Mouse (Mus musculus): ENCODE measurements at regions not wholly inside any gene's neighbourhood (a gene's known extent, or its start where the extent isn't known, plus 50 kb on each side); places are given as distances from the start of the nearest gene placed in this dataset. TPM values are rescaled to one million over a fixed set of nuclear protein-coding genes. Genes with fewer than 3 reads are reported as not detected.

GRCm38 (mm10) chr9:112444220-112444619 lies 208.5 kb upstream of the Arpp21 start:
- intact Hi-C loops (cut with DNase I), result no loop called here

GRCm38 (mm10) chr9:112436094-112436493 lies 200.4 kb upstream of the Arpp21 start:
- intact Hi-C loops (cut with DNase I), result loop anchor here (10.0 kb wide), 1 partner anchor 201 kb away; the partner anchor contains the start of gene Arpp21

More at GRCm38 (mm10) chr9:112444220-112444619, 208.5 kb upstream of the Arpp21 start:
- DNase-seq (ENCODE audit: low spot score in 2 of 2), result no peak

GRCm38 (mm10) chr9:112431920-112432437 lies 196.2 kb upstream of the Arpp21 start:
- no peak for DNase-seq (ENCODE audit: low spot score in 2 of 2)
- intact Hi-C loops (cut with DNase I), result loop anchor here (10.0 kb wide), 1 partner anchor 197 kb away; the partner anchor contains the start of gene Arpp21

More at GRCm38 (mm10) chr9:112436094-112436493, 200.4 kb upstream of the Arpp21 start:
- peak; percentile 45 to 57 for DNase-seq (ENCODE audit: low spot score in 2 of 2)

DNA sequence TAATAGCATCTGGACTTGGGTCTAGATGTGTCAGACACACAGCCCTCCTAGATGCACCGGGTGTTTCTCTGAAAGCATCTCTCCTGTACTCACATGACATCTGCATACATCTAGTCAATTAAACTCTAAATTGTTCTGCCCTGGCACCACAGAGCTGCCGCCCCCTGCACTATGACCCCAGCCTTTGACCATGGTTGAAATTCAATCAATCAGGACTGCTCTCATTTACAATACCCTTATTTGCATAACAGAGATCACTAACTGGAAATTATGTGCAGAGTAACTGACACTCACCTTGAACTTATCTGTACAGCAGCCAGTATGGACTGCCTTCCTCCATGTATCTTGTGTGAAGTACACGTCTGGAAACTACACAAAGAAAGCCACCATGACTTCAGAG lies 193.5 kb upstream of the Arpp21 start:
- DNase-seq (ENCODE audit: low spot score in 2 of 2), result no peak
- intact Hi-C loops (cut with DNase I), result no loop called here

- DNase-seq (ENCODE audit: low spot score in 2 of 2), result no peak
- intact Hi-C loops (cut with DNase I), result no loop called here
These were observed 170.1 kb upstream of the Arpp21 start for GRCm38 (mm10) chr9:112405772-112406315.

- intact Hi-C loops (cut with DNase I), result no loop called here
- DNase-seq (ENCODE audit: low spot score in 2 of 2), result no peak
These were observed 135.0 kb upstream of the Arpp21 start for GRCm38 (mm10) chr9:112370746-112371145.

GRCm38 (mm10) chr9:112367291-112367690 lies 131.6 kb upstream of the Arpp21 start:
- intact Hi-C loops (cut with DNase I), result no loop called here
- DNase-seq (ENCODE audit: low spot score in 2 of 2), result no peak

GRCm38 (mm10) chr9:112361355-112361754 lies 125.6 kb upstream of the Arpp21 start:
- intact Hi-C loops (cut with DNase I), result no loop called here
- no peak for DNase-seq (ENCODE audit: low spot score in 2 of 2)

DNA sequence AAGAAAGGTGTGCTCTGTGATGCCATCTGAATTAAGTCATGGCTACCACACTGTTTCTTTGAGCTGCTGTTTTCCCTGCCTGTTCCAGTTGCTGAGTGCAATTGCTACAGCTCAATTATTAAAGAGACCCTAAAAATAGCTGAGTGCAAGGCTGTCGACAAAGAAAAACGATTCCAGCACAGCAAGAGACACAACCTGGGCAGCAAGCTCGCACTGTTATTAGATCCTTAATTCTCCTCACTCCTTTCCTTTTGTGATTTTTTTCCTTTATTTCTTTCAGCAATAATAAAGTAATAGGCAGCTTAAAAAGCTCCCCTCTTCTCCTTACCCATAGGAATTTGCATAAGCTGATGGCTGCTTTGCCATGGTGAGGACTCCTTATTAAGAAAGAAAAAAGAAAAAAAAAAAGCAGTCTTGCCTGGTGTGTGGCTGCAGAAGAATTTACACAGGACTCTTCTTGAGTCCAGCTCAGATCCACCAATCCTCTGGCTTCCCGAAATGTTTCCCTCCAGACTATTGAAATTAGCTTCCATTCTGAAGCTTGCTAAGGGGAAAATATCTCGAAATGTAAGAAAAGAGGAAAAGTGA lies 123.1 kb upstream of the Arpp21 start:
- intact Hi-C loops (cut with DNase I), result no loop called here
- no peak for DNase-seq (ENCODE audit: low spot score in 2 of 2)

GRCm38 (mm10) chr9:112353196-112353595 lies 117.5 kb upstream of the Arpp21 start:
- DNase-seq (ENCODE audit: low spot score in 2 of 2), result no peak
- intact Hi-C loops (cut with DNase I), result no loop called here

- no peak for DNase-seq (ENCODE audit: low spot score in 2 of 2)
- intact Hi-C loops (cut with DNase I), result no loop called here
These were observed 113.2 kb upstream of the Arpp21 start for GRCm38 (mm10) chr9:112348942-112349341.

DNA sequence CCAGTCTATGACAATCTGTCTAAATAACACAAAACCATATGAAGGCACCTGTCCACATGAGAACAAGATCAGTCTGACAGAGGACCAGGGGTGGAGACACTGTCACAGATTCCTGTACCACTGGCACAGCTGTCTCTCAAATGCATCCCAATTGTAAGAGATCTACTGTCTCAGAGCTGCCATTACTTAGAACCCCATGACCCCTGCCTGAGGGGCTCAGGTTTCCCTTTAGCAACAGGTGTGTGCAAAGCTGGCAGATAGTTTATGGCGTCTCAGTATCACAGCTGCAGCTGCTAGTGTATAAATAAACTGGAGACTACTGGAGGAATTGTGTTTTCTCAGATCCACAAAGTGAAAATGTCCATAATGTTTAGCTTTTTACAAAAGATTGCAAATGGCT lies 109.1 kb upstream of the Arpp21 start:
- no peak for DNase-seq (ENCODE audit: low spot score in 2 of 2)
- intact Hi-C loops (cut with DNase I), result no loop called here

GRCm38 (mm10) chr9:112340363-112340762 lies 104.6 kb upstream of the Arpp21 start:
- intact Hi-C loops (cut with DNase I), result no loop called here
- no peak for DNase-seq (ENCODE audit: low spot score in 2 of 2)

DNA sequence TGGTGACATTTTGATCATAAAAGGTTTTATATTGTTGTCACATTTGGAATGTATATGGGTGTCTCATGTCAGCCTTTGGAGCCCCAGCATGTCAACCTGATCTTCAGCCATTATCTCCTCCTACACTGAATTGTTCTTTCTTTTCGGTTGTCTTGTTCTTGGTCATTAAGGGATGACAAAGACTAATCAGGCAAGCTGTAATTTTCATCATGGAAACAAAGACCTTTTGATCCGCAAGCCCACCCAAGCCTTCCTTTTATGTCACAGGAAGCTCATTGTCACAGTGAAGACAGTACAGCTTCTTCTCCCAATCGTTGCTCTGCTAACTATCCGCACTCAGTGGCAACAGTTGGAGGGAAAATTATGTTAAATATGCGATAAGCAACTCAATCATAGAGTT lies 84.3 kb upstream of the Arpp21 start:
- no peak for DNase-seq (ENCODE audit: low spot score in 2 of 2)
- intact Hi-C loops (cut with DNase I), result no loop called here

GRCm38 (mm10) chr9:112308950-112309349 lies 73.2 kb upstream of the Arpp21 start:
- intact Hi-C loops (cut with DNase I), result no loop called here
- DNase-seq (ENCODE audit: low spot score in 2 of 2), result no peak

DNA sequence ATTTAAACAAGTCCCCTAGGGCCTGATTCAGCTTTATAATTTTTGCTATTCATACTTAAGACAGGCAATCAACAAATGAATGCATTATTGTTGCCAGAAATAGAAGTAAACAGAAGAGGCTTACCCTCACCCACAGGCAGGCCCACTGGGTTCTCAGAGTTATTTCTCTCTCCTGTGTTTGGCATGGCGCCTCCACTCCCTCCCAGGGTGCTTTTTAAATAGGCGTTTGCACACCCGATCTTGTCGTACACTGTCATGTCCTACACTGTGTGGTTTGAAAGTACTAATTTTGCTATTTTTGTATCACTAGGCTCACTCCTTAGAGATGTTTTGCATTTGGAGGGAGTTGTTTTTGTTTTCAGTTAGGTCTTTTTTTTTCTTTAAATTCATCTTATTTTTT lies 72.1 kb upstream of the Arpp21 start:
- intact Hi-C loops (cut with DNase I), result no loop called here
- peak in 1 of 2 experiments; percentile 30 for DNase-seq (ENCODE audit: low spot score in 2 of 2)

DNA sequence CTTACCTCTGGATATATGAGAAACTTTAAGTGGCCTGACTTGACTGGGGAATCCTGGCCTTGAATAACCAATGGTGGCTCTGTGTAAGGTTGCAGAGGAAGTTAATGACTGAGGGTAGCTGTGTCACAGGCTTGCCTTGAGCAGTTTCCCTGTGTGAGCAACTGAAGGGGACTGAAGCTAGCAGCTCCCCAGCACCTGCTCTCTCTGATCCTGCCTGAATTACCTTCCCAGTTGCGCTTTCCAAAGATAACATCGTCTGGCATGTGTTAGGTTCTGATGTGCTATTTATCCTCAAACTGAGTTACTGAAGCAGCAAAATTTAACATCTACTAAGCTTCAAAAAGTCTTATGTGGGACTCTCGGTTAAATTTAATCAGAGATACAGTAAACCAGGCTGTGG lies 56.1 kb upstream of the Arpp21 start:
- peak in 1 of 2 experiments; percentile 6 for DNase-seq (ENCODE audit: low spot score in 2 of 2)
- intact Hi-C loops (cut with DNase I), result no loop called here

Small RNA genes in the stretch of these regions (microRNA-seq; reads per million reads assigned to microRNA genes)
- not detected for gene Gm27847

Measured in left cerebral cortex, postnatal 36 days (tissue).